Mouse (Mus musculus) ES-Bruce4 (cell line): Measurements from ENCODE around the gene Gm45521. TPM values are rescaled to one million over a fixed set of nuclear protein-coding genes. Genes with fewer than 3 reads are reported as not detected.
A peak's percentile ranks its signal among the peaks of the same experiment; 100 is the strongest.

Experiments
- H3K27ac ChIP-seq: 2 replicates; pipeline ENCODE4 v1.5.1; 2012; ENCODE audit warnings: low read length, inconsistent platforms; ENCODE audit not compliant: insufficient read depth
- H3K27me3 ChIP-seq: 2 replicates; pipeline ENCODE4 v1.6.1; 2012; ENCODE audit warnings: mild to moderate bottlenecking, low read length, inconsistent platforms; ENCODE audit not compliant: control insufficient read depth, poor library complexity, insufficient read depth, severe bottlenecking
- H3K36me3 ChIP-seq: 2 replicates; pipeline ENCODE4 v1.6.1; 2012; ENCODE audit warnings: inconsistent platforms, mild to moderate bottlenecking, low read length, moderate library complexity; ENCODE audit not compliant: control insufficient read depth, poor library complexity, insufficient read depth, severe bottlenecking
- H3K4me1 ChIP-seq: one replicate; pipeline ENCODE4 v1.8.1; 2011; ENCODE audit warnings: low read length; ENCODE audit not compliant: control insufficient read depth, insufficient read depth
- H3K4me3 ChIP-seq: 2 replicates; pipeline ENCODE4 v1.5.1; 2011; ENCODE audit warnings: low read depth, mild to moderate bottlenecking, low read length
- H3K9ac ChIP-seq: 2 replicates; pipeline ENCODE4 v1.6.1; 2012; ENCODE audit warnings: low read depth, mild to moderate bottlenecking, inconsistent platforms; ENCODE audit not compliant: poor library complexity, severe bottlenecking
- H3K9me3 ChIP-seq: replicated peaks from 2 replicates; pipeline ENCODE4 v1.6.1; 2012; ENCODE audit warnings: mild to moderate bottlenecking, low read length, inconsistent platforms; ENCODE audit not compliant: control insufficient read depth, poor library complexity, insufficient read depth, severe bottlenecking
- CTCF ChIP-seq: IDR thresholded peaks from one replicate; pipeline ENCODE4 v1.8.1; 2011; ENCODE audit warnings: low read depth, low read length
- EP300 ChIP-seq: IDR thresholded peaks from 2 replicates; pipeline ENCODE4 v1.6.1; 2011; ENCODE audit warnings: low read depth, low read length; ENCODE audit not compliant: insufficient read depth
- POLR2A ChIP-seq: IDR thresholded peaks from one replicate; pipeline ENCODE4 v1.8.1; 2011; ENCODE audit warnings: low read length; ENCODE audit not compliant: insufficient read depth
- polyA plus RNA-seq: library from polyadenylated mRNA; stranded (reverse); fragments of >200 nt; gene quantifications from 2 replicates; pipeline ENCODE4 v1.2.4, GENCODE M21; 2011; ENCODE audit warnings: low read depth; ENCODE audit not compliant: missing spikeins, insufficient read depth, insufficient read length

Gm45521 gene
- polyA plus RNA-seq, 1 experiment = 0.91 TPM

DNA sequence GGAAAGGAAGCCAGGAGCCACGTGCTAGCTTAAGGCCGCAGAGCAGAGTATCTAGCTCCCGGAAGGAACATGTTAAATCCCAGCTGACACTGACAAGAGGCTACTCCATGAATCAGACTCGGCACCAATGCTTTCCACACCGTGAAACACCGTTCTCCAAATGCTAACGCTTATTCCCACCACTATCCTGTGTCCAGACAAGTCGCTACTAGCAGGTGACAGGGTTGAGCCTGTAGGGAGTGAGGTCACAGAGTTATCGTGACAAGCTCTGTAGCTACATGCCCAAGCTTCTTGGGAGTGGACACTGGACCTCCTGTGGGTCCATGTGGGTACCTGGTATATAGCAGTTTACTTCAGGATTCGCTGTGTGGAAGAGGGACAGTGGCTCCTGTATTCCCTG, 661 bp upstream of the Gm45521 start:
- no peaks in the 10 kb centered on the region for H3K9me3 ChIP-seq
- no peaks in the 10 kb centered on the region for H3K27me3 ChIP-seq
- TF ChIP-seq POLR2A (no peak), EP300 (no peak), CTCF (no peak)
- peaks cover 14% of the 10 kb centered on the region for H3K4me1 ChIP-seq
- H3K36me3 ChIP-seq = no peaks in the 10 kb centered on the region
- H3K9ac ChIP-seq = no peak overlapping the region
- H3K4me3 ChIP-seq = no peak overlapping the region
- H3K27ac ChIP-seq = no peak overlapping the region

DNA sequence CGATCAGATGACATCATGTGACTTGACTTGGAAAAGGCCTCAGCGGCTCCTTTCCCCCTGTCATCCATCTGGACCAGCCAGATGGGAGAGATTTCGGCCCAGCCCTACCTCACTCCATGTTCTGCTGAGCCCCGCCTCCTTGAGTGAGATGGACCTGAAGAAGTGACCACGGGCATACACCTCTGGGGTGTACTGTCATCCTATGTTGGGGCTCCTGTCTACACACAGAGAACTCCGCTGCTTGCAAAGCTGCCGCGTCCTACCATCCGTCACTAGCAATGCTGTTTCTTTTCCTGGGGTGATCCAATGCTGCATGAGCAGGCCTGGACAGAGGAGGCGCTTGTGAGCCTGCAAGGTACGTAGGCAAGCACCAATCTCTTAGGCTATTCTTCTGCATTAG, 3.5 kb downstream of the Gm45521 start:
- Histone ChIP-seq H3K4me3 (peak overlapping the region; percentile 16; the same call in 1 of the 2 replicates), H3K9me3 (no peaks in the 10 kb centered on the region), H3K36me3 (no peaks in the 10 kb centered on the region), H3K27ac (no peak overlapping the region), H3K27me3 (no peaks in the 10 kb centered on the region), H3K9ac (no peak overlapping the region), H3K4me1 (peaks cover 6% of the 10 kb centered on the region)
- TF ChIP-seq EP300 (no peak), CTCF (peak; percentile 78), POLR2A (no peak)

DNA sequence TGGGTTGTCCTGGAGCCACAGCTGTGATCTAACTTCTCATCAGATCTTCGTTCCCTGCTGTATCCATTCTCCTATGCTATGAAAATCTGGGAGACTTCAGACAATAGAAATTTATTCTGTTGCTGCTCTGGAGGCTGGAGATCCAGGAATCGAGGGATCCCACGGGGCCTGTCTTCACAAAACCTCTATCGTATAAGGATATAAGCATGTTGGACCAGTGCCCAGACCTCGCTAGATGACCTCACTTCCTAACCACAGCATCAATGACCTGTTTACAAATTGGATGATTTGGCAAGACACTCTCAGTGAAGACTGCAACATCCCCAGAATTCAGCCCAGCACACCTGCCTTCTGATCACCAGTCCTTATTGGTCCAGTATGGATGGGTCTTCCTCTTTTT, 4.6 kb downstream of the Gm45521 start:
- no peak overlapping the region for H3K4me3 ChIP-seq
- TF ChIP-seq EP300 = no peak
- TF ChIP-seq POLR2A = no peak
- no peak for TF ChIP-seq CTCF
- H3K9ac ChIP-seq = no peak overlapping the region
- H3K27me3 ChIP-seq = no peaks in the 10 kb centered on the region
- no peak overlapping the region for H3K27ac ChIP-seq
- no peaks in the 10 kb centered on the region for H3K9me3 ChIP-seq
- H3K4me1 ChIP-seq = peaks cover 3% of the 10 kb centered on the region
- no peaks in the 10 kb centered on the region for H3K36me3 ChIP-seq

DNA sequence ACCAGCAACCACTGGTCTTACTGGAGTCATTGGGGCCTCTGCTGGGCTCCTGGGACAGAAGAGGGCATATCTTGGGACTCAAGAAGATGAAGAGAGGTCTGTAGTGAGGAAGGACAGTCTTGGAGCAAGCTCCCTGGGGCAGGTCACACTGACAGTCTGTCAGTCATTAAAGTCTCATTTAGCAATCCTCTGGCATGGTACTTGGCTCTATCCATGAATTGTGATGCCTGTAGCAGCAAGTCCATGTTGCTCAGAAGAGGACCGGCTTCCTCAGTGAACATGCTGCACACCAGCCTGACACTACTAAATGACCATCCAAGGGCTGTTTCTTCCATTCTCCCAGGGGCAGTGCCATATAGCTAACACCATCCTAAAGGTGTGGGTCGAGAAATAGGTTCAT, 5.5 kb downstream of the Gm45521 start:
- Histone ChIP-seq H3K9ac (no peak overlapping the region), H3K36me3 (no peaks in the 10 kb centered on the region), H3K27me3 (no peaks in the 10 kb centered on the region), H3K4me3 (no peak overlapping the region), H3K9me3 (no peaks in the 10 kb centered on the region), H3K4me1 (peaks cover 2% of the 10 kb centered on the region), H3K27ac (no peak overlapping the region)
- no peak for TF ChIP-seq EP300
- TF ChIP-seq POLR2A = no peak
- TF ChIP-seq CTCF = no peak

DNA sequence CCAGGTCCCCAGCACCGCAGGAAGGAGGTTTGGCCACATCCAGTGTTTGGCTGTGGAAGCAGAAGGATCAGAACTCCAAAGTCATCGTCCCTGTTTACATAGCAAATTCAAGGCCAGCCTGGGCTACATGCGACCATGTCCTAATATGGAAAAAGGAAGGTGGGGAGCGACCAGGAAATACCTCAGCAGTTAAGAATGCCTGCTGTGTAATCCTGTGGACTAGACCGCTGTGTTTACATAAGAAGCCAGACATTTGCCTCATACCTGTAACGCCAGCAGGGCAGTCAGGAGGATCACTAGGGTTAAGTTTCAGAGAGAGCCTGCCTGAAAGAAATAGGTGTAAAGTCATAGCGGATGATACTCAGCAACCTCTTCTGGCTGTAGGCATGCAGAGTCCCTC, 6.1 kb downstream of the Gm45521 start:
- no peaks in the 10 kb centered on the region for H3K9me3 ChIP-seq
- H3K9ac ChIP-seq = no peak overlapping the region
- no peaks in the 10 kb centered on the region for H3K4me1 ChIP-seq
- TF ChIP-seq CTCF (no peak), EP300 (no peak), POLR2A (no peak)
- no peak overlapping the region for H3K27ac ChIP-seq
- no peak overlapping the region for H3K4me3 ChIP-seq
- H3K36me3 ChIP-seq = no peaks in the 10 kb centered on the region
- H3K27me3 ChIP-seq = no peaks in the 10 kb centered on the region

DNA sequence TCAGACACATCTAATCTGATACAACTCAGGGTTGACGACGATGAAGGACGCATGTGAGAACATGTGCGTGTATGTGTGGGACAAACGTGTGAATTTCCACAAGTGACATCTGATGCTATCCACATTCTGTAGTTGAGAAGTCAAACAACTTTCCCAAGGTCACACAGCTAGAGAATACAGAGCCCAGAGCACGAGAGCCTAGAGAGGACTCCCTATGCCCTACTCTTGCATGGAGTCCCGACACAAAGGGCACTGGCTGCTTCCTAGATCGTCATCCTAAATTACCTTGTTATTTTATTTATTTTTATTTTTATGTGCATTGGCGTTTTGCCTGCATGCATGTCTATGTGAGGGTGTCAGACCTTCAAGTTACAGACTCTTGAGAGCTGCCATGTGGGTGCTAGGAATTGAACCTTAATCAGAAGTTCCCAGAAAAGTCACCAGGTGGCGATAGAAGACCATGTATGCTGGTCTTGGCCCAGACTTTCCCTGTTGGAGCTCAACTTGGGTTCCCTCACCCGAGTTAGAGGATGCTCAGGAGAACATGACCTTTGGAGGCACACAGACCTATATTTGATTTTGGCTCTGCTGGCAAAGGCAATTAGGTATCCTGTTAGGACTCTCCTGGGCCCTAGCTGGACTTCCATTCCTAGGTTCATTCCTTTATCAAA, 7.3 kb downstream of the Gm45521 start:
- Histone ChIP-seq H3K9me3 (no peaks in the 10 kb centered on the region), H3K9ac (no peak overlapping the region), H3K27me3 (no peaks in the 10 kb centered on the region), H3K36me3 (no peaks in the 10 kb centered on the region), H3K27ac (no peak overlapping the region), H3K4me3 (no peak overlapping the region), H3K4me1 (no peaks in the 10 kb centered on the region)
- TF ChIP-seq EP300 = no peak
- peak; percentile 60 for TF ChIP-seq CTCF
- TF ChIP-seq POLR2A = no peak
